Comparison of ENCODE assay signal across 8 mouse cellular contexts in the genomic region with DNA sequence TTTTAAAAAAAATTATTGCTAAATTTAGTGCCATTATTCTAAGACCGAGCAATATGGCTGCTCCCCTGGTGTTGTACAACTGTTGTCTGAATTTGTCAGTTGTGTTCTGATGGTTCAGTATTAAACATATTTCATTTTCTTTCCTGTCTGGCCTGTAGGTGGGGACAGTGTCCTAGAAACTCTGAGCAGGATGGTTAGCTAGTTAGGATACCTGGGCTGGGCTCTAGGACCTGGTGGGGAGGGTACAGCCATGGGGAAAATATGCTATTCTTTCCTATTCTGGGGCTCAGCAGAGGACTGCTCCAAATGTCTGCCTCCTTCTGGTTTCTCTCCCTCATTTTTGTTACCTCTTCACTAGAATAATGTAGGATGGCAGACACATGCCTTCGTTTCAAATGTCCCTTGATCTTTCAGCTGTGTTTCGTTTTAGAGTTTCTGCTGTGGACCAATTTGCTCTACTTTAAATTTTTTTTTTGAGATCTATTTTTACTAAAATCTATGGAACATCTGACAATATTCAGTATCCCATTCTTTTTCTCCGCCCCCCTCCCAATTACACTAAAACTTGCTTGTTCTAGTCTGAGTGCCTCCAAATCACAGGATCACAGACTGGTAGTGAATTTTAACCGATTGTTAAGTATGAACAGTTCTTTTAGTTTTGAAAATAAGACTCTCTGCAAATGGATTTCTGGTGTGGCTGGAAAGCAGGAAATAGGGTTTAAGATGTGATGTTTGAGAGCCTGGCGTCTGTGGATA.
A peak's percentile ranks its signal among the peaks of the same experiment; 100 is the strongest.
DNase-seq lines count a peak whose midpoint lies in the region; ATAC-seq and TF ChIP-seq lines count a peak whose summit lies in the region.

No protein-coding gene starts in this region.

- H3K4me2 ChIP-seq in kidney, embryonic 15.5 days = no peak overlapping the region
- no peak overlapping the region for H3K4me2 ChIP-seq in midbrain, embryonic 12.5 days (replicated peaks)

- 83% methylated on average over 6 of the region's 6 CpGs for WGBS in kidney, embryonic 15.5 days
- 87% methylated on average over 6 of the region's 6 CpGs for WGBS in midbrain, embryonic 12.5 days
- WGBS in lung, adult 2 months = 74% methylated on average over 6 of the region's 6 CpGs

- H3K9me3 ChIP-seq in kidney, embryonic 15.5 days (replicated peaks) = no peaks in the 10 kb centered on the region
- H3K9me3 ChIP-seq in midbrain, embryonic 12.5 days = no peaks in the 10 kb centered on the region

- no peak for ATAC-seq in kidney, embryonic 15.5 days (replicated peaks; ENCODE audit: low FRiP score)
- no peak for ATAC-seq in Patski
- 0 out of 2 replicates have a peak, but pooled peaks have one; percentile 41 for ATAC-seq in midbrain, embryonic 12.5 days (ENCODE audit: low FRiP score, low read depth)

- no peaks in the 10 kb centered on the region for H3K36me3 ChIP-seq in kidney, embryonic 15.5 days
- H3K36me3 ChIP-seq in midbrain, embryonic 12.5 days = no peaks in the 10 kb centered on the region

- in situ Hi-C loops in Patski (cut with MboI; ENCODE audit: low pct_unique_long_range_greater_than_20kb) = no loop called here

- TF ChIP-seq CTCF in Patski (IDR thresholded peaks at IDR 0.05) = peak; percentile 42
- no peak for TF ChIP-seq CTCF in lung, adult 2 months (IDR thresholded peaks at IDR 0.05; ENCODE audit: insufficient read depth, low read length)

- no peaks in the 10 kb centered on the region for H3K4me1 ChIP-seq in kidney, embryonic 15.5 days
- no peaks in the 10 kb centered on the region for H3K4me1 ChIP-seq in midbrain, embryonic 12.5 days
- H3K4me1 ChIP-seq in lung, adult 2 months (ENCODE audit: control insufficient read depth, insufficient read depth, low read length) = no peaks in the 10 kb centered on the region

- POLR2A ChIA-PET in Patski (lab: Charles Lee) = no interaction called here

- H3K27ac ChIP-seq in kidney, embryonic 15.5 days = no peak overlapping the region
- no peak overlapping the region for H3K27ac ChIP-seq in midbrain, embryonic 12.5 days (replicated peaks)

- no peak for TF ChIP-seq POLR2A in lung, adult 2 months (IDR thresholded peaks at IDR 0.05; ENCODE audit: borderline replicate concordance, extremely low read depth, low read depth, low read length)

- H3K9ac ChIP-seq in kidney, embryonic 15.5 days = no peak overlapping the region
- no peak overlapping the region for H3K9ac ChIP-seq in midbrain, embryonic 12.5 days (replicated peaks)

- DNase-seq in cerebellum, postnatal 10 days = peak; percentile 40 to 44
- no peak for DNase-seq in cerebellum, adult 9-11 months
- peak; percentile 7 for DNase-seq in kidney, adult 9 months
- DNase-seq in Patski (ENCODE audit: low read depth, low spot score) = no peak
- DNase-seq in lung, adult 2 months = no peak
- no peak for DNase-seq in adrenal gland, adult (ENCODE audit: inconsistent age in 2 of 2, low spot score in 1 of 2)

- no peak overlapping the region for H3K4me3 ChIP-seq in kidney, embryonic 15.5 days (replicated peaks)
- H3K4me3 ChIP-seq in midbrain, embryonic 12.5 days = no peak overlapping the region
- H3K4me3 ChIP-seq in lung, adult 2 months (replicated peaks; ENCODE audit: extremely low read depth, low read depth, low read length) = no peak overlapping the region

- CTCF ChIA-PET in Patski (lab: Charles Lee) = no interaction called here

- H3K27me3 ChIP-seq in kidney, embryonic 15.5 days = no peaks in the 10 kb centered on the region
- no peaks in the 10 kb centered on the region for H3K27me3 ChIP-seq in Patski
- no peaks in the 10 kb centered on the region for H3K27me3 ChIP-seq in midbrain, embryonic 12.5 days

Comparison
In these comparisons a context has a peak if more than half of its experiments do, and no peak if none do; other contexts are left out.
1. DNase-seq: peak in cerebellum, postnatal 10 days (2 of 2) and kidney, adult 9 months (single experiment); none in cerebellum, adult 9-11 months (single experiment), Patski (single experiment), lung, adult 2 months (single experiment) and adrenal gland, adult (0 of 2).